Mouse (Mus musculus) liver, postnatal 0 days (tissue): ENCODE measurements around the gene Gzmd. TPM values are rescaled to one million over a fixed set of nuclear protein-coding genes. Genes with fewer than 3 reads are reported as not detected.

Experiments used
- ATAC-seq: fragments of 200-750 bp; cut with Nextera tagmentation; 2 replicates; pipeline ENCODE4 v1.8.0; 2017; ENCODE audit warnings: mild to moderate bottlenecking, moderate library complexity
- DNase-seq: peaks from one replicate; pipeline ENCODE4 v3.0.0-alpha.2; 2016
- H3K27ac ChIP-seq: fragments of 300-500 bp; sonication (generic); 2 replicates; pipeline ENCODE4 v1.5.1; 2014; ENCODE audit warnings: antibody characterized with exemption, moderate library complexity, mild to moderate bottlenecking, low read depth
- H3K27me3 ChIP-seq: fragments of 300-500 bp; sonication (generic); 2 replicates; pipeline ENCODE4 v1.6.1; 2014; ENCODE audit warnings: low read length, control low read depth, mixed read lengths; ENCODE audit not compliant: insufficient read depth
- H3K36me3 ChIP-seq: fragments of 300-500 bp; sonication (generic); replicated peaks from 2 replicates; pipeline ENCODE4 v1.6.1; 2014; ENCODE audit warnings: mild to moderate bottlenecking, control low read depth, low read length, moderate library complexity, mixed read lengths; ENCODE audit not compliant: insufficient read depth
- H3K4me1 ChIP-seq: fragments of 300-500 bp; sonication (generic); 2 replicates; pipeline ENCODE4 v1.6.1; 2014; ENCODE audit warnings: antibody characterized with exemption, mild to moderate bottlenecking, control low read depth; ENCODE audit not compliant: insufficient read depth
- H3K4me2 ChIP-seq: fragments of 300-500 bp; sonication (generic); 2 replicates; pipeline ENCODE4 v1.6.1; 2014; ENCODE audit warnings: low read depth, mild to moderate bottlenecking, low read length, moderate library complexity, mixed read lengths
- H3K4me3 ChIP-seq: fragments of 300-500 bp; sonication (generic); 2 replicates; pipeline ENCODE4 v1.5.1; 2014; ENCODE audit warnings: low read depth, low read length
- H3K9ac ChIP-seq: fragments of 300-500 bp; sonication (generic); replicated peaks from 2 replicates; pipeline ENCODE4 v1.6.1; 2014; ENCODE audit warnings: mild to moderate bottlenecking, moderate library complexity
- H3K9me3 ChIP-seq: fragments of 300-500 bp; sonication (generic); 2 replicates; pipeline ENCODE4 v1.6.1; 2016; ENCODE audit warnings: mild to moderate bottlenecking, control low read depth, low read length, mixed read lengths
- CTCF ChIP-seq: sonication (generic); IDR thresholded peaks from 2 replicates; pipeline ENCODE4 v1.5.1; 2016; ENCODE audit warnings: antibody characterized with exemption, low read depth
- EP300 ChIP-seq: IDR thresholded peaks from 2 replicates; pipeline ENCODE4 v1.6.1; 2016; ENCODE audit warnings: antibody characterized with exemption, low read depth, mild to moderate bottlenecking
- WGBS: fragments of 180-500 bp; shearing (Covaris S2); extraction: QIAGEN DNeasy Blood & Tissue Kit; methylation state at CpG from one replicate; pipeline ENCODE4 v1.1.7; 2014; ENCODE audit not compliant: insufficient replicate concordance; 5-methylcytosine and 5-hydroxymethylcytosine counted together
- microRNA-seq: library from miRNA; unstranded; fragments of <30 nt; microRNA quantifications from one replicate; pipeline ENCODE4, GENCODE M21; 2016
- polyA plus RNA-seq: library from polyadenylated mRNA; unstranded; fragments of >200 nt; fragmentation: Nextera tagmentation; extraction: Ambion mirVana; gene quantifications from 2 replicates; pipeline ENCODE4 v1.2.1, GENCODE M21; 2015

Gzmd gene
- polyA plus RNA-seq, 1 experiment from 2014 or later: not detected

DNA sequence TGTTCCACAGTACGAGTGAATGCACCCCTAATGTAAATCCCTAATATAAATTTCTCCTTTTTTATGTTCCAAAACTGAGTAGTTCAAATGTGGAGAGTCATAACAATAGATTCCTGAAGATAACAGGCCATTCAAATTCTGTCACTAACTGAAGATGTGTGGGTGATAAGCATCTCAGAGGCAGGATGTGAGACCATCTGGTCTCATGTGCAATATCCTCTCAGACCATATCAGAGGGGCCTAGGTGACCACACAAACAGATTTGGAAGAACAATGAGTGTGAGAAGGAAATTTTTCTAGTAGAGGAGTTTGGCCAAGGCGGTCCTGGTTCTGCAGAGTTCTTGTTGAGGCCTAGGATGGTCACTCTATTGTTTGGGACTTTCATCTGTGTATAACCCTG, 39.1 kb downstream of the Gzmd start:
- no peak overlapping the region for H3K9ac ChIP-seq
- H3K27me3 ChIP-seq: no peaks in the 10 kb centered on the region
- no peak overlapping the region for H3K4me2 ChIP-seq
- no peaks in the 10 kb centered on the region for H3K9me3 ChIP-seq
- no peak for ATAC-seq
- DNase-seq: no peak
- H3K4me3 ChIP-seq: no peak overlapping the region
- TF ChIP-seq CTCF: no peak
- no peak for TF ChIP-seq EP300
- no peaks in the 10 kb centered on the region for H3K4me1 ChIP-seq
- H3K36me3 ChIP-seq: no peaks in the 10 kb centered on the region
- no peak overlapping the region for H3K27ac ChIP-seq
- 43% methylated on average over 2 of the region's 2 CpGs for WGBS

- no peaks in the 10 kb centered on the region for H3K36me3 ChIP-seq
- H3K27ac ChIP-seq: no peak overlapping the region
- H3K9ac ChIP-seq: no peak overlapping the region
- H3K4me3 ChIP-seq: no peak overlapping the region
- ATAC-seq (no peak), DNase-seq (no peak)
- no peaks in the 10 kb centered on the region for H3K9me3 ChIP-seq
- no peaks in the 10 kb centered on the region for H3K27me3 ChIP-seq
- 48% methylated on average over 3 of the region's 3 CpGs for WGBS
- H3K4me2 ChIP-seq: no peak overlapping the region
- H3K4me1 ChIP-seq: no peaks in the 10 kb centered on the region
- TF ChIP-seq CTCF (no peak), EP300 (no peak)
Measured at GRCm38 (mm10) chr14:56086711-56087110, 45.7 kb downstream of the Gzmd start.

- Histone ChIP-seq H3K36me3 (no peaks in the 10 kb centered on the region), H3K27ac (no peak within 1 kb of the TSS), H3K9ac (no peak within 1 kb of the TSS), H3K9me3 (no peaks in the 10 kb centered on the region), H3K4me1 (no peaks in the 10 kb centered on the region), H3K27me3 (no peaks in the 10 kb centered on the region), H3K4me2 (no peak within 1 kb of the TSS), H3K4me3 (no peak within 1 kb of the TSS)
- TF ChIP-seq CTCF: no peak
- no peak for TF ChIP-seq EP300
- ATAC-seq: no peak
- 87% methylated on average over 2 of the region's 2 CpGs for WGBS
- no peak for DNase-seq
Measured at GRCm38 (mm10) chr14:56085167-56085566, 47.2 kb downstream of the Gzmd start, which contains the start of gene Mcpt8. Gene Mcpt8, minus strand, starts transcription at chr14:56085273.

GRCm38 (mm10) chr14:56082016-56082415, 50.4 kb downstream of the Gzmd start:
- H3K4me2 ChIP-seq: no peak overlapping the region
- H3K4me1 ChIP-seq: no peaks in the 10 kb centered on the region
- no peaks in the 10 kb centered on the region for H3K27me3 ChIP-seq
- WGBS: 72% methylated on average over 4 of the region's 4 CpGs
- H3K9ac ChIP-seq: no peak overlapping the region
- TF ChIP-seq CTCF (no peak), EP300 (no peak)
- ATAC-seq: no peak
- H3K36me3 ChIP-seq: no peaks in the 10 kb centered on the region
- H3K9me3 ChIP-seq: no peaks in the 10 kb centered on the region
- no peak overlapping the region for H3K27ac ChIP-seq
- no peak for DNase-seq
- H3K4me3 ChIP-seq: no peak overlapping the region

Small RNA genes lying within 50 kb of the gene (microRNA-seq; reads per million reads assigned to microRNA genes)
- gene Mir6949: not detected

Other genes starting within 250 kb of the Gzmd start
- 0.29 and 0.40 TPM in 2 replicates for gene Cbln3, start 248.2 kb downstream of the Gzmd start, polyA plus RNA-seq
- gene Khnyn, start 247.7 kb downstream of the Gzmd start, polyA plus RNA-seq: 4.6 and 5.2 TPM in 2 replicates
- 26.2 and 26.9 TPM in 2 replicates for gene Sdr39u1, start 232.3 kb downstream of the Gzmd start, polyA plus RNA-seq
- gene Cma1, start 187.9 kb downstream of the Gzmd start, polyA plus RNA-seq: 0.59 and 1.7 TPM in 2 replicates
- gene Cma2, start 181.6 kb downstream of the Gzmd start, polyA plus RNA-seq: not detected in 2 replicates
- gene Mcpt1, start 114.6 kb downstream of the Gzmd start, polyA plus RNA-seq: not detected in 2 replicates
- gene Mcpt9, start 102.1 kb downstream of the Gzmd start, polyA plus RNA-seq: not detected in 2 replicates
- 0.23 and 0.27 TPM in 2 replicates for gene Mcpt2, start 90.6 kb downstream of the Gzmd start, polyA plus RNA-seq
- gene Mcpt4, start 70.3 kb downstream of the Gzmd start, polyA plus RNA-seq: 0.26 and 0.51 TPM in 2 replicates
- 13.3 and 19.0 TPM in 2 replicates for gene Mcpt8, start 47.3 kb downstream of the Gzmd start, polyA plus RNA-seq
- 38.6 and 41.3 TPM in 2 replicates for gene Ctsg, start 30.0 kb downstream of the Gzmd start, polyA plus RNA-seq
- not detected in 2 replicates for gene Gzme, start 12.0 kb downstream of the Gzmd start, polyA plus RNA-seq
- gene Gzmg, start 27.0 kb upstream of the Gzmd start, polyA plus RNA-seq: not detected in 2 replicates
- not detected in 2 replicates for gene Gzmn, start 42.0 kb upstream of the Gzmd start, polyA plus RNA-seq
- gene Gzmf, start 78.8 kb upstream of the Gzmd start, polyA plus RNA-seq: not detected in 2 replicates
- 0.17 and 0.25 TPM in 2 replicates for gene Gzmc, start 102.0 kb upstream of the Gzmd start, polyA plus RNA-seq
- 7.2 and 7.9 TPM in 2 replicates for gene Gzmb, start 129.7 kb upstream of the Gzmd start, polyA plus RNA-seq
- not detected in 2 replicates for gene Atp12a, start 232.5 kb upstream of the Gzmd start, polyA plus RNA-seq